Comparison of ENCODE assay signal across 18 mouse cellular contexts in the genomic region with DNA sequence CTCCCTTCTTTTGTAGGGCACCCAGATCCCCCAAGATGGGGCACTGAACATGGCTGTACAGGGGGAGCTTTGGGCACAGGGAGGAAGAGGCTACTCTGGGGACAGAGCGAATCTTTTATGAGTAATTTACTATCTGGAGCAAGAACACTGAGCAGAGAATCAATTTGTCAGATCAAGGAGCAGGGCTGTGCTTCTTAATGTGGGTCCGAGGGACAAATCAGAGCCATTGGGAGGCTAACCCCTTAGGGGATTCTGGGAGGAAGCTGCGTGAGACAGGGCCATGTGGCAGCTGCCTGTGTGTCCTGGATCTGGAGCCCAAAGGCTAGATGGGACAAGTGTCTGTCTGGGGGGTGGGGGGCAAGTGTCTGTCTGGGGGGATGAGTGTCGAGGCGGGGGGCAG. TPM values are rescaled to one million over a fixed set of nuclear protein-coding genes. Genes with fewer than 3 reads are reported as not detected.
DNase-seq lines count a peak whose midpoint lies in the region; ATAC-seq and TF ChIP-seq lines count a peak whose summit lies in the region.
"Had no signal": no experiment of that assay in that cellular context is flagged by ENCODE, and none has a peak within 500 bp of the region (broad histone marks: within the 10 kb centered on the region; RNA-seq: fewer than 3 reads in every experiment).

No protein-coding gene starts in this region.

- H3K4me2 ChIP-seq in hindbrain, embryonic 13.5 days = peak overlapping the region; percentile 26; the same call in 1 of the 2 replicates
- peak overlapping the region; percentile 37 for H3K4me2 ChIP-seq in midbrain, embryonic 13.5 days (replicated peaks)
- H3K4me2 ChIP-seq: heart, embryonic 15.5 days; intestine, embryonic 15.5 days had no signal

- no peak for DNase-seq in testis, postnatal 14 days (ENCODE audit: low spot score)
- DNase-seq in gastrocnemius, postnatal 14 days = no peak
- no peak for DNase-seq in heart, postnatal 4 days
- no peak for DNase-seq in right cerebral cortex, postnatal 10 days (ENCODE audit: low spot score in 2 of 2)
- DNase-seq in cerebellum, adult 9-10 months = no peak
- DNase-seq: adrenal gland, postnatal 14 days; B cell, adult 2 months; kidney, postnatal 10 days; lung, postnatal 14 days; spleen, adult 18-20 months had no signal

- H3K27me3 ChIP-seq in testis, adult 2 months (ENCODE audit: control insufficient read depth, insufficient read depth, low read length) = no peaks in the 10 kb centered on the region
- H3K27me3 ChIP-seq in hindbrain, embryonic 13.5 days = no peaks in the 10 kb centered on the region
- no peaks in the 10 kb centered on the region for H3K27me3 ChIP-seq in midbrain, embryonic 13.5 days

- peaks cover 20% of the 10 kb centered on the region for H3K4me1 ChIP-seq in testis, adult 2 months (ENCODE audit: control insufficient read depth, insufficient read depth, low read length)
- peaks cover 55% of the 10 kb centered on the region for H3K4me1 ChIP-seq in hindbrain, embryonic 13.5 days (replicated peaks)
- peaks cover 77% of the 10 kb centered on the region for H3K4me1 ChIP-seq in midbrain, embryonic 13.5 days (replicated peaks)

- ATAC-seq in hindbrain, embryonic 13.5 days (ENCODE audit: low FRiP score) = 0 out of 2 replicates have a peak, but pooled peaks have one; percentile 5
- peak; percentile 31 for ATAC-seq in midbrain, embryonic 13.5 days
- ATAC-seq: intestine, embryonic 15.5 days had no signal

- TF ChIP-seq POLR2A in testis, adult 2 months (IDR thresholded peaks at IDR 0.05; ENCODE audit: control insufficient read depth, low read depth, low read length) = no peak

- no peak for TF ChIP-seq CTCF in testis, adult 2 months (IDR thresholded peaks at IDR 0.05; ENCODE audit: control insufficient read depth, insufficient read depth, insufficient replicate concordance, low read depth, low read length)

- H3K4me3 ChIP-seq in testis, adult 2 months (ENCODE audit: control insufficient read depth, low read depth, low read length) = peak overlapping the region; percentile 60
- H3K4me3 ChIP-seq in hindbrain, embryonic 13.5 days = no peak overlapping the region
- no peak overlapping the region for H3K4me3 ChIP-seq in midbrain, embryonic 13.5 days (replicated peaks)
- H3K4me3 ChIP-seq: heart, embryonic 15.5 days; intestine, embryonic 15.5 days had no signal

- H3K9ac ChIP-seq in hindbrain, embryonic 13.5 days = peak overlapping the region; percentile 25; the same call in 1 of the 2 replicates
- no peak overlapping the region for H3K9ac ChIP-seq in midbrain, embryonic 13.5 days (replicated peaks)
- H3K9ac ChIP-seq: heart, embryonic 15.5 days; intestine, embryonic 15.5 days; liver, embryonic 14.5 days had no signal

- H3K27ac ChIP-seq in testis, adult 2 months (ENCODE audit: control insufficient read depth, insufficient read depth, low read depth, low read length) = no peak overlapping the region
- peak overlapping the region; percentile 89 for H3K27ac ChIP-seq in hindbrain, embryonic 13.5 days
- H3K27ac ChIP-seq in midbrain, embryonic 13.5 days = peak overlapping the region; percentile 94
- H3K27ac ChIP-seq: heart, embryonic 15.5 days; intestine, embryonic 15.5 days; liver, embryonic 14.5 days had no signal

- intact Hi-C loops in gastrocnemius, postnatal 14 days (cut with DNase I; ENCODE audit: low total_unique reads) = no loop called here

- H3K9me3 ChIP-seq in hindbrain, embryonic 13.5 days = no peaks in the 10 kb centered on the region
- H3K9me3 ChIP-seq in midbrain, embryonic 13.5 days = no peaks in the 10 kb centered on the region
- H3K9me3 ChIP-seq: heart, embryonic 15.5 days; intestine, embryonic 15.5 days had no signal

- 55% methylated on average over 5 of the region's 5 CpGs for WGBS in hindbrain, embryonic 13.5 days
- 44% methylated on average over 5 of the region's 5 CpGs for WGBS in midbrain, embryonic 13.5 days

- H3K36me3 ChIP-seq in testis, adult 2 months (ENCODE audit: control insufficient read depth, insufficient read depth, low read length) = no peaks in the 10 kb centered on the region
- H3K36me3 ChIP-seq in hindbrain, embryonic 13.5 days = no peaks in the 10 kb centered on the region
- no peaks in the 10 kb centered on the region for H3K36me3 ChIP-seq in midbrain, embryonic 13.5 days
- H3K36me3 ChIP-seq: G1E; heart, embryonic 15.5 days; intestine, embryonic 15.5 days had no signal

RNA-seq across cellular contexts. Expression of a gene that starts 20.5 kb away (rescaled TPM):
- 18.9 and 20.5 TPM in 2 replicates for polyA plus RNA-seq in testis, adult 2 months (2012; rRNA removed)
- polyA plus RNA-seq in hindbrain, embryonic 13.5 days (2015; fragmentation: Nextera tagmentation; extraction: Ambion mirVana) = 37.9 and 48.5 TPM in 2 replicates
- polyA plus RNA-seq in midbrain, embryonic 13.5 days (2015; fragmentation: Nextera tagmentation; extraction: Ambion mirVana) = 25.0 and 30.4 TPM in 2 replicates
- total RNA-seq in gastrocnemius, postnatal 14 days (2021) = 10 to 100 TPM; 18.8 to 20.8 TPM
- total RNA-seq in heart, postnatal 4 days (2021) = 10 to 100 TPM; 14.6 to 17.9 TPM
- total RNA-seq: monocyte, adult 5-6 weeks had no signal

RNA-seq across cellular contexts. Expression of a gene that starts 27.3 kb away (rescaled TPM):
- polyA plus RNA-seq in testis, adult 2 months (2012; rRNA removed) = 8.9 and 10.9 TPM in 2 replicates
- 19.5 and 24.3 TPM in 2 replicates for polyA plus RNA-seq in hindbrain, embryonic 13.5 days (2015; fragmentation: Nextera tagmentation; extraction: Ambion mirVana)
- polyA plus RNA-seq in midbrain, embryonic 13.5 days (2015; fragmentation: Nextera tagmentation; extraction: Ambion mirVana) = 13.6 and 16.2 TPM in 2 replicates
- total RNA-seq in gastrocnemius, postnatal 14 days (2021) = 10 to 100 TPM; 15.2 to 18.1 TPM
- 10 to 100 TPM; 11.5 to 13.8 TPM for total RNA-seq in heart, postnatal 4 days (2021)
- total RNA-seq: monocyte, adult 5-6 weeks had no signal

RNA-seq across cellular contexts. Expression of a gene that starts 29.7 kb away (rescaled TPM):
- 0.49 and 1.7 TPM in 2 replicates for polyA plus RNA-seq in testis, adult 2 months (2012; rRNA removed)
- polyA plus RNA-seq in hindbrain, embryonic 13.5 days (2015; fragmentation: Nextera tagmentation; extraction: Ambion mirVana) = 14.9 and 16.5 TPM in 2 replicates
- 20.3 and 25.0 TPM in 2 replicates for polyA plus RNA-seq in midbrain, embryonic 13.5 days (2015; fragmentation: Nextera tagmentation; extraction: Ambion mirVana)
- 1 to 10 TPM; 1.2 to 4.2 TPM for total RNA-seq in gastrocnemius, postnatal 14 days (2021)
- 1 to 10 TPM; 1.9 to 2.3 TPM for total RNA-seq in heart, postnatal 4 days (2021)
- total RNA-seq: monocyte, adult 5-6 weeks had no signal

RNA-seq across cellular contexts. Expression of a gene that starts 33.1 kb away (rescaled TPM):
- 5.2 and 6.7 TPM in 2 replicates for polyA plus RNA-seq in testis, adult 2 months (2012; rRNA removed)
- polyA plus RNA-seq in hindbrain, embryonic 13.5 days (2015; fragmentation: Nextera tagmentation; extraction: Ambion mirVana) = 23.6 and 24.6 TPM in 2 replicates
- polyA plus RNA-seq in midbrain, embryonic 13.5 days (2015; fragmentation: Nextera tagmentation; extraction: Ambion mirVana) = 14.4 and 16.5 TPM in 2 replicates
- 10 to 100 TPM; 18.7 to 19.7 TPM for total RNA-seq in gastrocnemius, postnatal 14 days (2021)
- total RNA-seq in heart, postnatal 4 days (2021) = 10 to 100 TPM; 14.5 to 14.7 TPM
- total RNA-seq: monocyte, adult 5-6 weeks had no signal
- polyA plus RNA-seq: G1E had no signal
